Mouse (Mus musculus) left cerebral cortex, postnatal 36 days (tissue): ENCODE data around the gene Vps72. TPM values are rescaled to one million over a fixed set of nuclear protein-coding genes. Genes with fewer than 3 reads are reported as not detected.
"Not testable (repeated sequence)": the region's sequence is repeated elsewhere in the genome, so short reads cannot be mapped to it uniquely, and the experiment has no call there.

ENCODE experiments used
- DNase-seq, 2 experiments: peaks; one replicate each; pipeline ENCODE4 v3.0.0; 2021 to 2022; ENCODE audit warnings: low spot score in 2 of 2, mixed read lengths in 1 of 2
- intact Hi-C: fragments of 180-260 bp; cut with DNase I; formaldehyde crosslinking; loops from one replicate; pipeline ENCODE4 v1.15.1; 2025
- total RNA-seq, 2 experiments: library from RNA; stranded (reverse); gene quantifications; 2 replicates each; pipeline ENCODE4 v1.2.3; 2021

Gene Vps72
- 10 to 100 TPM; 39.7 to 46.7 TPM for total RNA-seq

- peak; percentile 91 to 94 for DNase-seq
- intact Hi-C loops = no loop called here
These were observed at the start of gene Vps72 for GRCm38 (mm10) chr3:95110911-95111726. Gene Vps72 (plus strand): TSS chr3:95111022.

- no peak for DNase-seq
- intact Hi-C loops = no loop called here
These were observed 47.1 kb upstream of the Vps72 start for GRCm38 (mm10) chr3:95063741-95064140.

- intact Hi-C loops = no loop called here
- no peak for DNase-seq
These were observed 45.3 kb upstream of the Vps72 start for GRCm38 (mm10) chr3:95065553-95065952.

- intact Hi-C loops = no loop called here
- DNase-seq = no peak
These were observed 44.7 kb upstream of the Vps72 start for GRCm38 (mm10) chr3:95066095-95066494.

- intact Hi-C loops = no loop called here
- no peak for DNase-seq
These were observed 44.3 kb upstream of the Vps72 start for GRCm38 (mm10) chr3:95066570-95066969.

- no peak for DNase-seq
- intact Hi-C loops = no loop called here
These were observed 39.2 kb upstream of the Vps72 start for GRCm38 (mm10) chr3:95071606-95072005.

- no peak for DNase-seq
- intact Hi-C loops = no loop called here
These were observed 22.8 kb upstream of the Vps72 start for GRCm38 (mm10) chr3:95088071-95088470.

- intact Hi-C loops = no loop called here
- DNase-seq = no peak
These were observed 10.0 kb upstream of the Vps72 start for GRCm38 (mm10) chr3:95100854-95101253.

GRCm38 (mm10) chr3:95105121-95105520, 5.7 kb upstream of the Vps72 start:
- peak; percentile 42 to 60 for DNase-seq
- intact Hi-C loops = loop anchor here (5.0 kb wide), 1 partner anchor 48 kb away; no protein-coding TSS in a partner anchor

- intact Hi-C loops = loop anchor here (5.0 kb wide), 1 partner anchor 48 kb away; no protein-coding TSS in a partner anchor
- DNase-seq = no peak
These were observed 5.1 kb upstream of the Vps72 start for GRCm38 (mm10) chr3:95105586-95106337.

- intact Hi-C loops = loop anchor here (5.0 kb wide), 1 partner anchor 49 kb away; no protein-coding TSS in a partner anchor
- DNase-seq = peak; percentile 96
These were observed 4.3 kb upstream of the Vps72 start, which contains the start of gene Pip5k1a for GRCm38 (mm10) chr3:95106338-95107117. Gene Pip5k1a (minus strand): TSS chr3:95106930.

- not testable (repeated sequence) for DNase-seq
- intact Hi-C loops = loop anchor here (5.0 kb wide), 1 partner anchor 50 kb away; no protein-coding TSS in a partner anchor
These were observed 3.5 kb upstream of the Vps72 start for GRCm38 (mm10) chr3:95107308-95107707.

- DNase-seq = no peak
- intact Hi-C loops = loop anchor here (5.0 kb wide), 1 partner anchor 51 kb away; no protein-coding TSS in a partner anchor
These were observed 2.9 kb upstream of the Vps72 start for GRCm38 (mm10) chr3:95107898-95108297.

GRCm38 (mm10) chr3:95112760-95113159, 1.9 kb downstream of the Vps72 start:
- intact Hi-C loops = no loop called here
- no peak for DNase-seq

- DNase-seq = no peak
- intact Hi-C loops = no loop called here
These were observed 6.9 kb downstream of the Vps72 start for GRCm38 (mm10) chr3:95117751-95118150.

GRCm38 (mm10) chr3:95121580-95121979, 10.8 kb downstream of the Vps72 start:
- DNase-seq = no peak
- intact Hi-C loops = no loop called here

GRCm38 (mm10) chr3:95124246-95124645, 13.4 kb downstream of the Vps72 start, which contains the start of gene Tmod4:
Gene Tmod4 (plus strand): TSS chr3:95124476.
- no peak for DNase-seq
- intact Hi-C loops = no loop called here

GRCm38 (mm10) chr3:95124972-95125371, 14.2 kb downstream of the Vps72 start:
- intact Hi-C loops = no loop called here
- no peak for DNase-seq

- intact Hi-C loops = no loop called here
- no peak for DNase-seq
These were observed 18.4 kb downstream of the Vps72 start for GRCm38 (mm10) chr3:95129226-95129651.

- no peak for DNase-seq
- intact Hi-C loops = no loop called here
These were observed 19.3 kb downstream of the Vps72 start for GRCm38 (mm10) chr3:95130081-95130480.
